Mouse (Mus musculus) C3H10T1/2 (cell line): Measurements from ENCODE around the gene Gm10188. TPM values are rescaled to one million over a fixed set of nuclear protein-coding genes. Genes with fewer than 3 reads are reported as not detected.

Source experiments
- polyA plus RNA-seq, 2 experiments: library from polyadenylated mRNA; unstranded; fragments of >200 nt; fragmentation: generic; extraction: Trizol; gene quantifications; one replicate each; pipeline ENCODE4 v1.2.1; 2012; ENCODE audit warnings: missing spikeins in 2 of 2

Gm10188 gene
- not detected for polyA plus RNA-seq

GRCm38 (mm10) chr1:132229667-132230066 lies at the start of gene Gm10188:
Gm10188 (minus strand) TSS chr1:132229767.

GRCm38 (mm10) chr1:132191093-132191785 lies 38.3 kb downstream of the Gm10188 start, which contains the start of the genes Lemd1 and AC124108.1:
Lemd1 (plus strand) TSS chr1:132191431.
AC124108.1 (plus strand) TSS chr1:132191457.

Other genes with a start within 250 kb of the Gm10188 start
- 10 to 100 TPM in 1 of 2 experiments, 1 to 10 TPM in 1; 1.8 to 18.2 TPM for gene Elk4, start 222.2 kb downstream of the Gm10188 start, polyA plus RNA-seq
- 1 to 10 TPM in 1 of 2 experiments, under 1 TPM in 1; 0.18 to 6.7 TPM for gene Mfsd4a, start 161.7 kb downstream of the Gm10188 start, polyA plus RNA-seq
- gene Cdk18, start 90.1 kb downstream of the Gm10188 start, polyA plus RNA-seq: 10 to 100 TPM in 1 of 2 experiments, 1 to 10 TPM in 1; 4.0 to 10.3 TPM
- under 1 TPM; 0.02 to 0.17 TPM for gene Lemd1, start 38.3 kb downstream of the Gm10188 start, polyA plus RNA-seq
- gene AC124108.1, start 38.3 kb downstream of the Gm10188 start, polyA plus RNA-seq: under 1 TPM; under 0.01 to 0.09 TPM
- gene Klhdc8a, start 68.9 kb upstream of the Gm10188 start, polyA plus RNA-seq: 10 to 100 TPM; 21.2 to 41.8 TPM
- 1 to 10 TPM; 3.2 to 5.8 TPM for gene Nuak2, start 86.4 kb upstream of the Gm10188 start, polyA plus RNA-seq
- gene Tmcc2, start 161.5 kb upstream of the Gm10188 start, polyA plus RNA-seq: 10 to 100 TPM in 1 of 2 experiments, 1 to 10 TPM in 1; 7.1 to 13.2 TPM
- 10 to 100 TPM in 1 of 2 experiments, under 1 TPM in 1; 0.20 to 10.4 TPM for gene Dstyk, start 187.8 kb upstream of the Gm10188 start, polyA plus RNA-seq
- gene Rbbp5, start 247.6 kb upstream of the Gm10188 start, polyA plus RNA-seq: 10 to 100 TPM in 1 of 2 experiments, 1 to 10 TPM in 1; 4.0 to 14.5 TPM